Mouse (Mus musculus) forebrain, embryonic 13.5 days (tissue): ENCODE measurements at regions not wholly inside any gene's neighbourhood (a gene's known extent, or its start where the extent isn't known, plus 50 kb on each side); places are given as distances from the start of the nearest gene placed in this dataset.

Experiments used
- ATAC-seq: fragments of 200-750 bp; cut with Nextera tagmentation; 2 replicates; pipeline ENCODE4 v1.8.0; 2017
- H3K27ac ChIP-seq: fragments of 300-500 bp; sonication (generic); 2 replicates; pipeline ENCODE4 v1.5.1; 2015; ENCODE audit warnings: inconsistent platforms, mild to moderate bottlenecking, moderate library complexity
- H3K27me3 ChIP-seq: fragments of 300-500 bp; sonication (generic); 2 replicates; pipeline ENCODE4 v1.6.1; 2015; ENCODE audit warnings: mild to moderate bottlenecking, inconsistent platforms
- H3K36me3 ChIP-seq: fragments of 300-500 bp; sonication (generic); 2 replicates; pipeline ENCODE4 v1.6.1; 2015; ENCODE audit warnings: mild to moderate bottlenecking, inconsistent platforms; ENCODE audit not compliant: poor library complexity, severe bottlenecking
- H3K4me1 ChIP-seq: fragments of 300-500 bp; sonication (generic); 2 replicates; pipeline ENCODE4 v1.6.1; 2015; ENCODE audit warnings: inconsistent platforms
- H3K4me2 ChIP-seq: fragments of 300-500 bp; sonication (generic); 2 replicates; pipeline ENCODE4 v1.6.1; 2015; ENCODE audit warnings: inconsistent platforms, mild to moderate bottlenecking, moderate library complexity
- H3K4me3 ChIP-seq: fragments of 300-500 bp; sonication (generic); 2 replicates; pipeline ENCODE4 v1.5.1; 2015; ENCODE audit warnings: mild to moderate bottlenecking, inconsistent platforms
- H3K9ac ChIP-seq: fragments of 300-500 bp; sonication (generic); 2 replicates; pipeline ENCODE4 v1.6.1; 2015; ENCODE audit warnings: mild to moderate bottlenecking, inconsistent platforms
- H3K9me3 ChIP-seq: fragments of 300-500 bp; sonication (generic); replicated peaks from 2 replicates; pipeline ENCODE4 v1.6.1; 2016; ENCODE audit warnings: inconsistent platforms
- WGBS: fragments of 180-500 bp; shearing (Covaris S2); methylation state at CpG from one replicate; pipeline ENCODE4 v1.1.7; 2015; 5-methylcytosine and 5-hydroxymethylcytosine counted together

- H3K4me3 ChIP-seq = no peak overlapping the region
- no peak overlapping the region for H3K4me2 ChIP-seq
- H3K9me3 ChIP-seq = no peaks in the 10 kb centered on the region
- peak; percentile 72 for ATAC-seq
- no peaks in the 10 kb centered on the region for H3K27me3 ChIP-seq
- no peak overlapping the region for H3K27ac ChIP-seq
- 24% methylated on average over 5 of the region's 5 CpGs for WGBS
- H3K9ac ChIP-seq = no peak overlapping the region
- no peaks in the 10 kb centered on the region for H3K36me3 ChIP-seq
- peaks cover 12% of the 10 kb centered on the region for H3K4me1 ChIP-seq
Observed at GRCm38 (mm10) chr7:37098950-37099349, 401.0 kb downstream of the Tshz3 start.

GRCm38 (mm10) chr7:37104671-37105070 is 406.8 kb downstream of the Tshz3 start:
- no peak overlapping the region for H3K9ac ChIP-seq

GRCm38 (mm10) chr7:37111071-37111470 is 413.2 kb downstream of the Tshz3 start:
- Histone ChIP-seq H3K27me3 (no peaks in the 10 kb centered on the region), H3K4me2 (no peak overlapping the region), H3K36me3 (no peaks in the 10 kb centered on the region), H3K9me3 (no peaks in the 10 kb centered on the region), H3K4me1 (no peaks in the 10 kb centered on the region), H3K4me3 (no peak overlapping the region), H3K9ac (no peak overlapping the region), H3K27ac (no peak overlapping the region)
- 88% methylated on average over 6 of the region's 6 CpGs for WGBS
- no peak for ATAC-seq

More at GRCm38 (mm10) chr7:37104671-37105070, 406.8 kb downstream of the Tshz3 start:
- Histone ChIP-seq H3K36me3 (no peaks in the 10 kb centered on the region), H3K4me3 (no peak overlapping the region), H3K4me2 (no peak overlapping the region), H3K27ac (no peak overlapping the region), H3K4me1 (no peaks in the 10 kb centered on the region), H3K9me3 (no peaks in the 10 kb centered on the region), H3K27me3 (no peaks in the 10 kb centered on the region)
- ATAC-seq = no peak
- WGBS = 68% methylated on average over 9 of the region's 9 CpGs

GRCm38 (mm10) chr7:37120776-37121175 is 422.9 kb downstream of the Tshz3 start:
- Histone ChIP-seq H3K9ac (no peak overlapping the region), H3K36me3 (no peaks in the 10 kb centered on the region), H3K4me2 (no peak overlapping the region), H3K4me3 (no peak overlapping the region), H3K27me3 (no peaks in the 10 kb centered on the region), H3K9me3 (no peaks in the 10 kb centered on the region), H3K27ac (no peak overlapping the region), H3K4me1 (no peaks in the 10 kb centered on the region)
- 91% methylated on average over 4 of the region's 4 CpGs for WGBS
- ATAC-seq = no peak

- Histone ChIP-seq H3K4me2 (no peak overlapping the region), H3K9me3 (no peaks in the 10 kb centered on the region), H3K27ac (no peak overlapping the region), H3K9ac (no peak overlapping the region), H3K36me3 (no peaks in the 10 kb centered on the region), H3K4me3 (no peak overlapping the region), H3K27me3 (no peaks in the 10 kb centered on the region), H3K4me1 (0 out of 2 replicates have a peak, but pooled peaks cover 3% of the 10 kb centered on the region)
- ATAC-seq = no peak
- WGBS = 93% methylated on average over 12 of the region's 12 CpGs
Observed at GRCm38 (mm10) chr7:37140191-37140590, 442.3 kb downstream of the Tshz3 start.

- WGBS = 90% methylated on average over 5 of the region's 5 CpGs
- H3K27me3 ChIP-seq = no peaks in the 10 kb centered on the region
- H3K9ac ChIP-seq = no peak overlapping the region
- H3K4me3 ChIP-seq = no peak overlapping the region
- no peaks in the 10 kb centered on the region for H3K9me3 ChIP-seq
- H3K4me2 ChIP-seq = no peak overlapping the region
- no peak for ATAC-seq
- H3K36me3 ChIP-seq = no peaks in the 10 kb centered on the region
- H3K4me1 ChIP-seq = 0 out of 2 replicates have a peak, but pooled peaks cover 6% of the 10 kb centered on the region
- H3K27ac ChIP-seq = no peak overlapping the region
Observed at GRCm38 (mm10) chr7:37142780-37143179, 444.9 kb downstream of the Tshz3 start.

GRCm38 (mm10) chr7:37144303-37144702 is 446.4 kb downstream of the Tshz3 start:
- 0 out of 2 replicates have a peak, but pooled peaks cover 6% of the 10 kb centered on the region for H3K4me1 ChIP-seq
- no peaks in the 10 kb centered on the region for H3K27me3 ChIP-seq
- no peak overlapping the region for H3K27ac ChIP-seq
- no peak overlapping the region for H3K4me2 ChIP-seq
- H3K9ac ChIP-seq = no peak overlapping the region
- no peak for ATAC-seq
- H3K36me3 ChIP-seq = no peaks in the 10 kb centered on the region
- 49% methylated on average over 6 of the region's 6 CpGs for WGBS
- H3K9me3 ChIP-seq = no peaks in the 10 kb centered on the region
- H3K4me3 ChIP-seq = no peak overlapping the region

GRCm38 (mm10) chr7:37149711-37150110 is 451.8 kb downstream of the Tshz3 start:
- H3K9me3 ChIP-seq = no peaks in the 10 kb centered on the region
- peak overlapping the region; percentile 35; the same call in 1 of the 2 replicates for H3K27ac ChIP-seq
- 67% methylated on average over 5 of the region's 5 CpGs for WGBS
- H3K4me3 ChIP-seq = no peak overlapping the region
- ATAC-seq = peak; percentile 89
- no peak overlapping the region for H3K4me2 ChIP-seq
- H3K4me1 ChIP-seq = 0 out of 2 replicates have a peak, but pooled peaks cover 3% of the 10 kb centered on the region
- H3K36me3 ChIP-seq = no peaks in the 10 kb centered on the region
- no peak overlapping the region for H3K9ac ChIP-seq
- no peaks in the 10 kb centered on the region for H3K27me3 ChIP-seq

GRCm38 (mm10) chr7:37159801-37160200 is 461.9 kb downstream of the Tshz3 start:
- 78% methylated on average over 8 of the region's 8 CpGs for WGBS
- H3K27ac ChIP-seq = no peak overlapping the region
- no peaks in the 10 kb centered on the region for H3K9me3 ChIP-seq
- H3K4me1 ChIP-seq = no peaks in the 10 kb centered on the region
- H3K36me3 ChIP-seq = no peaks in the 10 kb centered on the region
- no peaks in the 10 kb centered on the region for H3K27me3 ChIP-seq
- ATAC-seq = no peak
- H3K4me3 ChIP-seq = no peak overlapping the region
- no peak overlapping the region for H3K9ac ChIP-seq
- no peak overlapping the region for H3K4me2 ChIP-seq

GRCm38 (mm10) chr7:37168883-37169282 is 471.0 kb downstream of the Tshz3 start:
- Histone ChIP-seq H3K27me3 (no peaks in the 10 kb centered on the region), H3K27ac (no peak overlapping the region), H3K36me3 (no peaks in the 10 kb centered on the region), H3K9ac (no peak overlapping the region), H3K4me3 (no peak overlapping the region), H3K4me1 (no peaks in the 10 kb centered on the region), H3K4me2 (no peak overlapping the region), H3K9me3 (peaks cover 3% of the 10 kb centered on the region; the same call in 1 of the 2 replicates)
- ATAC-seq = no peak
- 60% methylated on average over 10 of the region's 10 CpGs for WGBS

GRCm38 (mm10) chr7:37175746-37176145 is 477.8 kb downstream of the Tshz3 start:
- H3K9ac ChIP-seq = no peak overlapping the region
- WGBS = 94% methylated on average over 3 of the region's 3 CpGs
- peaks cover 22% of the 10 kb centered on the region for H3K4me1 ChIP-seq
- no peaks in the 10 kb centered on the region for H3K9me3 ChIP-seq
- no peak overlapping the region for H3K27ac ChIP-seq
- H3K36me3 ChIP-seq = no peaks in the 10 kb centered on the region
- no peak overlapping the region for H3K4me2 ChIP-seq
- no peak for ATAC-seq
- no peak overlapping the region for H3K4me3 ChIP-seq
- no peaks in the 10 kb centered on the region for H3K27me3 ChIP-seq

GRCm38 (mm10) chr7:37178256-37178655 is 480.3 kb downstream of the Tshz3 start:
- H3K36me3 ChIP-seq = no peaks in the 10 kb centered on the region
- H3K9me3 ChIP-seq = no peaks in the 10 kb centered on the region
- no peak overlapping the region for H3K4me2 ChIP-seq
- 71% methylated on average over 4 of the region's 4 CpGs for WGBS
- no peak overlapping the region for H3K4me3 ChIP-seq
- no peaks in the 10 kb centered on the region for H3K27me3 ChIP-seq
- no peak overlapping the region for H3K27ac ChIP-seq
- H3K9ac ChIP-seq = no peak overlapping the region
- H3K4me1 ChIP-seq = peaks cover 29% of the 10 kb centered on the region
- no peak for ATAC-seq

- Histone ChIP-seq H3K4me3 (no peak overlapping the region), H3K9ac (no peak overlapping the region), H3K9me3 (no peaks in the 10 kb centered on the region), H3K4me2 (peak overlapping the region; percentile 49), H3K27me3 (no peaks in the 10 kb centered on the region), H3K4me1 (peaks cover 29% of the 10 kb centered on the region), H3K27ac (no peak overlapping the region), H3K36me3 (no peaks in the 10 kb centered on the region)
- no peak for ATAC-seq
- WGBS = 16% methylated on average over 10 of the region's 10 CpGs
Observed at GRCm38 (mm10) chr7:37179907-37180306, 482.0 kb downstream of the Tshz3 start.
